In genomic region chr1:80213146-80213545, GRCm38 (mm10) we compare ENCODE assay signal across 13 mouse cellular contexts. TPM values are rescaled to one million over a fixed set of nuclear protein-coding genes. Genes with fewer than 3 reads are reported as not detected.
DNase-seq lines count a peak whose midpoint lies in the region; ATAC-seq and TF ChIP-seq lines count a peak whose summit lies in the region.
"Had no signal": no experiment of that assay in that cellular context is flagged by ENCODE, and none has a peak within 500 bp of the region (broad histone marks: within the 10 kb centered on the region; RNA-seq: fewer than 3 reads in every experiment).

No protein-coding gene starts in this region.

- intact Hi-C loops in heart, postnatal 25 days (cut with DNase I): no loop called here
- intact Hi-C loops in left cerebral cortex, adult 2 months (cut with DNase I): no loop called here

- peak overlapping the region; percentile 52; the same call in 1 of the 2 replicates for H3K27ac ChIP-seq in heart, embryonic 13.5 days (replicated peaks)
- H3K27ac ChIP-seq in left cerebral cortex, adult 2 months: no peak overlapping the region
- 0 out of 2 replicates have a peak overlapping the region, but pooled peaks have one; percentile 12 for H3K27ac ChIP-seq in limb, embryonic 13.5 days
- H3K27ac ChIP-seq in stomach, embryonic 16.5 days (ENCODE audit: low read length): peak overlapping the region; percentile 43
- H3K27ac ChIP-seq: forebrain, embryonic 15.5 days had no signal

- H3K9me3 ChIP-seq in heart, embryonic 13.5 days: no peaks in the 10 kb centered on the region
- no peaks in the 10 kb centered on the region for H3K9me3 ChIP-seq in limb, embryonic 13.5 days
- H3K9me3 ChIP-seq in stomach, embryonic 16.5 days (replicated peaks; ENCODE audit: control insufficient read depth, low read length): no peaks in the 10 kb centered on the region
- H3K9me3 ChIP-seq: forebrain, embryonic 15.5 days; megakaryocyte, embryonic 14.5 days had no signal

- WGBS in heart, embryonic 13.5 days: 71% methylated on average over 10 of the region's 10 CpGs
- 91% methylated on average over 10 of the region's 10 CpGs for WGBS in limb, embryonic 13.5 days
- WGBS in stomach, embryonic 16.5 days: 89% methylated on average over 10 of the region's 10 CpGs

- no peak for ATAC-seq in heart, embryonic 13.5 days (ENCODE audit: extremely low read depth, insufficient number of reproducible peaks, low FRiP score, low TSS enrichment)
- ATAC-seq in limb, embryonic 13.5 days (ENCODE audit: low FRiP score, low read depth): no peak
- no peak for ATAC-seq in stomach, embryonic 16.5 days (ENCODE audit: insufficient read depth, low FRiP score)
- no peak for ATAC-seq in megakaryocyte progenitor cell, adult 5-6 weeks (replicated peaks; ENCODE audit: poor library complexity)
- ATAC-seq: forebrain, embryonic 15.5 days had no signal

- H3K27me3 ChIP-seq in heart, embryonic 13.5 days (replicated peaks): no peaks in the 10 kb centered on the region
- no peaks in the 10 kb centered on the region for H3K27me3 ChIP-seq in limb, embryonic 13.5 days
- H3K27me3 ChIP-seq in stomach, embryonic 16.5 days (ENCODE audit: control insufficient read depth, insufficient read depth, low read length): no peaks in the 10 kb centered on the region
- H3K27me3 ChIP-seq: forebrain, embryonic 15.5 days had no signal

- H3K36me3 ChIP-seq in heart, embryonic 13.5 days: no peaks in the 10 kb centered on the region
- H3K36me3 ChIP-seq in limb, embryonic 13.5 days: no peaks in the 10 kb centered on the region
- no peaks in the 10 kb centered on the region for H3K36me3 ChIP-seq in stomach, embryonic 16.5 days (ENCODE audit: control insufficient read depth, insufficient read depth, low read length)
- H3K36me3 ChIP-seq: forebrain, embryonic 15.5 days had no signal

- no peaks in the 10 kb centered on the region for H3K4me1 ChIP-seq in heart, embryonic 13.5 days
- H3K4me1 ChIP-seq in limb, embryonic 13.5 days: 0 out of 2 replicates have a peak, but pooled peaks cover 4% of the 10 kb centered on the region
- H3K4me1 ChIP-seq in stomach, embryonic 16.5 days (ENCODE audit: control insufficient read depth, insufficient read depth, low read length): no peaks in the 10 kb centered on the region; the same call in 1 of the 2 replicates
- H3K4me1 ChIP-seq: forebrain, embryonic 15.5 days had no signal

- peak overlapping the region; percentile 20; the same call in 1 of the 2 replicates for H3K4me2 ChIP-seq in heart, embryonic 13.5 days
- no peak overlapping the region for H3K4me2 ChIP-seq in limb, embryonic 13.5 days (replicated peaks)
- peak overlapping the region; percentile 19; the same call in 1 of the 2 replicates for H3K4me2 ChIP-seq in stomach, embryonic 16.5 days (ENCODE audit: low read depth, low read length)
- H3K4me2 ChIP-seq: forebrain, embryonic 15.5 days; heart, embryonic 11.5 days had no signal

- TF ChIP-seq CTCF in left cerebral cortex, adult 2 months (IDR thresholded peaks at IDR 0.05): no peak

- no peak overlapping the region for H3K9ac ChIP-seq in heart, embryonic 13.5 days
- H3K9ac ChIP-seq in limb, embryonic 13.5 days: no peak overlapping the region
- H3K9ac ChIP-seq in stomach, embryonic 16.5 days (ENCODE audit: low read length): no peak overlapping the region
- H3K9ac ChIP-seq: forebrain, embryonic 15.5 days had no signal

- no peak for DNase-seq in heart, postnatal 25 days (ENCODE audit: low spot score)
- DNase-seq in left cerebral cortex, adult 2 months (ENCODE audit: extremely low spot score in 1 of 2, low spot score in 2 of 2): no peak
- DNase-seq in left cerebral cortex, adult 9 months (ENCODE audit: low spot score in 2 of 2): no peak
- no peak for DNase-seq in thymus, postnatal 25 days
- DNase-seq: adrenal gland, adult 2 months; right cerebral cortex, postnatal 14 days had no signal

- peak overlapping the region; percentile 8; the same call in 1 of the 2 replicates for H3K4me3 ChIP-seq in heart, embryonic 13.5 days
- peak overlapping the region; percentile 7; the same call in 1 of the 2 replicates for H3K4me3 ChIP-seq in left cerebral cortex, adult 2 months
- H3K4me3 ChIP-seq in limb, embryonic 13.5 days: no peak overlapping the region
- H3K4me3 ChIP-seq in stomach, embryonic 16.5 days (replicated peaks; ENCODE audit: low read length): peak overlapping the region; percentile 15
- H3K4me3 ChIP-seq: forebrain, embryonic 15.5 days; megakaryocyte, embryonic 14.5 days had no signal

RNA-seq across cellular contexts. Expression of gene Fam124b, which starts 5.1 kb away (rescaled TPM):
- polyA plus RNA-seq in heart, embryonic 13.5 days (2015; fragmentation: Nextera tagmentation; extraction: Ambion mirVana): 0.53 and 0.78 TPM in 2 replicates
- total RNA-seq in heart, postnatal 25 days (2021): 1 to 10 TPM; 1.3 to 5.2 TPM
- total RNA-seq in left cerebral cortex, adult 2 months (2021): under 1 TPM; 0.32 to 0.63 TPM
- 0.90 and 0.98 TPM in 2 replicates for polyA plus RNA-seq in limb, embryonic 13.5 days (2015; fragmentation: Nextera tagmentation; extraction: Ambion mirVana)
- 0.71 and 1.2 TPM in 2 replicates for polyA plus RNA-seq in stomach, embryonic 16.5 days (2015; fragmentation: Nextera tagmentation; extraction: Ambion mirVana)
- not detected in 2 replicates for total RNA-seq in megakaryocyte progenitor cell, adult 5-6 weeks (2015)
- not detected in 2 replicates for total RNA-seq in megakaryocyte progenitor cell, adult 5-6 weeks (2017)
